ENCODE assay signal across 9 mouse cellular contexts in the genomic region with DNA sequence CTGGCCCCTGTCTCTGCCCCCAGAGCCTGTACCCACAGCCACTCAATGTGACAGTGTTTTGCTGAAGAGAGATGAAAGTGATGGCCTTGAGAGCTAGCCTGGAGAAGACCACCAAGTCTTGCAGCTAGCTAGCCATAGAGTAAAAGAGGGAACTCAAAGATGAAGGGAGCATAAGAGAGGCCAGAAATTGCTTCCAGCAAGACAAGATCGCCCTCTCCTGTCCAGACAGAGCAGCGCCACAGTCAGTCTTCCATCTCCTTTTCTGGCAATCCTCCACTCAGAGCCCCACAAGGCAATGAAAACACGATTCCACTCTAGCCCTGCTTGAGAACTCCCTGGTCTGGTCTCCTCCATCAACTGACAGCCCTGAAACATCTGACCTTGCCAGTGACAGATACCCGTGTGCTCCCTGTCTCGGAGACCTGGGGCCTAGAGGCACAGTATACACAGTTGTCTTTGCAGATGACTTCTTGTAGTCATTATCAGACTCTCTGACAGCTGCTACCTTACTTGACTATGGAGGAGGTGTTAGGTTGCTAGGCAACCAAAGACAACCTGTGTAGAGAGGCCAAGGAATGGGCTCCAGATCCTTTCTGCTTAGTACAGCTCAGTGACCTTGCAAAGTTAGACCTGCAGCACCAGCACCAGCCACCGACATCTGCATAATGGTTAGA. TPM values are rescaled to one million over a fixed set of nuclear protein-coding genes. Genes with fewer than 3 reads are reported as not detected.
DNase-seq lines count a peak whose midpoint lies in the region; ATAC-seq and TF ChIP-seq lines count a peak whose summit lies in the region.
"Had no signal": no experiment of that assay in that cellular context is flagged by ENCODE, and none has a peak within 500 bp of the region (broad histone marks: within the 10 kb centered on the region; RNA-seq: fewer than 3 reads in every experiment).

No protein-coding gene starts in this region.

- no peak overlapping the region for H3K4me3 ChIP-seq in forebrain, embryonic 11.5 days (ENCODE audit: low read depth, low read length)
- no peak overlapping the region for H3K4me3 ChIP-seq in forebrain, embryonic 10.5 days
- no peak overlapping the region for H3K4me3 ChIP-seq in bone marrow macrophage, adult 2 months (ENCODE audit: insufficient read depth, low read length)
- H3K4me3 ChIP-seq in forebrain, embryonic 15.5 days = no peak overlapping the region
- H3K4me3 ChIP-seq in kidney, embryonic 14.5 days (ENCODE audit: low read length) = no peak overlapping the region
- H3K4me3 ChIP-seq in liver, embryonic 14.5 days (ENCODE audit: insufficient read depth in 1 of 2, low read depth in 2 of 2, low read length in 2 of 2) = no peak overlapping the region

- H3K36me3 ChIP-seq in forebrain, embryonic 11.5 days (ENCODE audit: control insufficient read depth, insufficient read depth, low read length) = no peaks in the 10 kb centered on the region
- H3K36me3 ChIP-seq in forebrain, embryonic 10.5 days (replicated peaks) = no peaks in the 10 kb centered on the region
- no peaks in the 10 kb centered on the region for H3K36me3 ChIP-seq in forebrain, embryonic 15.5 days
- H3K36me3 ChIP-seq in kidney, embryonic 14.5 days (ENCODE audit: control insufficient read depth, insufficient read depth, low read length) = no peaks in the 10 kb centered on the region
- H3K36me3 ChIP-seq in liver, embryonic 14.5 days (replicated peaks; ENCODE audit: control insufficient read depth, insufficient read depth, low read depth) = no peaks in the 10 kb centered on the region
- H3K36me3 ChIP-seq: G1E had no signal

- no peaks in the 10 kb centered on the region for H3K4me1 ChIP-seq in forebrain, embryonic 11.5 days (replicated peaks; ENCODE audit: control insufficient read depth, insufficient read depth, low read length)
- H3K4me1 ChIP-seq in forebrain, embryonic 10.5 days = no peaks in the 10 kb centered on the region
- no peaks in the 10 kb centered on the region for H3K4me1 ChIP-seq in bone marrow macrophage, adult 2 months (ENCODE audit: control insufficient read depth, insufficient read depth, low read length)
- 0 out of 2 replicates have a peak, but pooled peaks cover 3% of the 10 kb centered on the region for H3K4me1 ChIP-seq in forebrain, embryonic 15.5 days
- H3K4me1 ChIP-seq in kidney, embryonic 14.5 days (ENCODE audit: control insufficient read depth, insufficient read depth, low read length) = no peaks in the 10 kb centered on the region
- H3K4me1 ChIP-seq in liver, embryonic 14.5 days (replicated peaks; ENCODE audit: control insufficient read depth in 2 of 2, insufficient read depth in 2 of 2, low read length in 1 of 2) = no peaks in the 10 kb centered on the region

- H3K27ac ChIP-seq in forebrain, embryonic 11.5 days (ENCODE audit: low read depth, low read length) = no peak overlapping the region
- no peak overlapping the region for H3K27ac ChIP-seq in forebrain, embryonic 10.5 days
- no peak overlapping the region for H3K27ac ChIP-seq in bone marrow macrophage, adult 2 months (ENCODE audit: insufficient read depth, low read depth, low read length)
- H3K27ac ChIP-seq in forebrain, embryonic 15.5 days (replicated peaks) = no peak overlapping the region
- no peak overlapping the region for H3K27ac ChIP-seq in kidney, embryonic 14.5 days (ENCODE audit: low read depth, low read length)
- no peak overlapping the region for H3K27ac ChIP-seq in liver, embryonic 14.5 days

- no peak overlapping the region for H3K9ac ChIP-seq in forebrain, embryonic 11.5 days (ENCODE audit: low read length)
- no peak overlapping the region for H3K9ac ChIP-seq in forebrain, embryonic 15.5 days (replicated peaks)
- H3K9ac ChIP-seq in kidney, embryonic 14.5 days (ENCODE audit: low read depth, low read length) = no peak overlapping the region
- H3K9ac ChIP-seq in liver, embryonic 14.5 days (replicated peaks) = no peak overlapping the region

- DNase-seq in forebrain, embryonic 11.5 days (ENCODE audit: low spot score) = peak; percentile 55
- DNase-seq in forebrain, embryonic 10.5 days (ENCODE audit: extremely low spot score, low spot score) = no peak
- DNase-seq in liver, embryonic 14.5 days (ENCODE audit: low read depth in 3 of 3, low spot score in 3 of 3) = no peak
- peak; percentile 74 for DNase-seq in retina, postnatal 1 day
- no peak for DNase-seq in ovary, postnatal 36 days (ENCODE audit: low spot score)

- H3K4me2 ChIP-seq in forebrain, embryonic 11.5 days (ENCODE audit: low read depth, low read length, severe bottlenecking) = no peak overlapping the region
- H3K4me2 ChIP-seq in forebrain, embryonic 15.5 days (replicated peaks) = no peak overlapping the region
- H3K4me2 ChIP-seq in kidney, embryonic 14.5 days (replicated peaks; ENCODE audit: low read depth, low read length) = no peak overlapping the region
- H3K4me2 ChIP-seq in liver, embryonic 14.5 days (ENCODE audit: low read depth) = no peak overlapping the region

- no peaks in the 10 kb centered on the region for H3K27me3 ChIP-seq in forebrain, embryonic 11.5 days (ENCODE audit: control insufficient read depth, insufficient read depth, low read length)
- no peaks in the 10 kb centered on the region for H3K27me3 ChIP-seq in forebrain, embryonic 10.5 days (ENCODE audit: poor library complexity, severe bottlenecking)
- H3K27me3 ChIP-seq in forebrain, embryonic 15.5 days = no peaks in the 10 kb centered on the region
- H3K27me3 ChIP-seq in kidney, embryonic 14.5 days (ENCODE audit: control insufficient read depth, insufficient read depth, low read length) = no peaks in the 10 kb centered on the region
- H3K27me3 ChIP-seq in liver, embryonic 14.5 days (ENCODE audit: control insufficient read depth, insufficient read depth, low read length) = no peaks in the 10 kb centered on the region

- WGBS in forebrain, embryonic 11.5 days = 44% methylated on average over 6 of the region's 6 CpGs
- WGBS in forebrain, embryonic 10.5 days = 51% methylated on average over 6 of the region's 6 CpGs
- WGBS in forebrain, embryonic 15.5 days = 40% methylated on average over 6 of the region's 6 CpGs
- WGBS in kidney, embryonic 14.5 days = 45% methylated on average over 6 of the region's 6 CpGs
- WGBS in liver, embryonic 14.5 days (ENCODE audit: insufficient replicate concordance) = 33% methylated on average over 6 of the region's 6 CpGs

- ATAC-seq in forebrain, embryonic 11.5 days (replicated peaks; ENCODE audit: low FRiP score) = peak; percentile 66
- peak; percentile 81 for ATAC-seq in forebrain, embryonic 15.5 days (replicated peaks)
- ATAC-seq in kidney, embryonic 14.5 days (ENCODE audit: low FRiP score, low TSS enrichment) = peak; percentile 28; the same call in 1 of the 2 replicates
- ATAC-seq in liver, embryonic 14.5 days (ENCODE audit: insufficient read depth) = no peak

- no peaks in the 10 kb centered on the region for H3K9me3 ChIP-seq in forebrain, embryonic 11.5 days (ENCODE audit: control insufficient read depth, low read length)
- no peaks in the 10 kb centered on the region for H3K9me3 ChIP-seq in forebrain, embryonic 10.5 days
- no peaks in the 10 kb centered on the region for H3K9me3 ChIP-seq in forebrain, embryonic 15.5 days
- H3K9me3 ChIP-seq in kidney, embryonic 14.5 days (ENCODE audit: control insufficient read depth, low read length) = no peaks in the 10 kb centered on the region
- H3K9me3 ChIP-seq in liver, embryonic 14.5 days (ENCODE audit: control insufficient read depth, low read length) = no peaks in the 10 kb centered on the region
- H3K9me3 ChIP-seq: G1E had no signal

- TF ChIP-seq CTCF in bone marrow macrophage, adult 2 months (IDR thresholded peaks at IDR 0.05; ENCODE audit: low read depth, low read length) = peak; percentile 27; the same call in 1 of the 2 replicates
- TF ChIP-seq CTCF in liver, embryonic 14.5 days (IDR thresholded peaks at IDR 0.05; ENCODE audit: low read depth) = peak; percentile 46

- no peak for TF ChIP-seq POLR2A in bone marrow macrophage, adult 2 months (IDR thresholded peaks at IDR 0.05; ENCODE audit: borderline replicate concordance, low read depth, low read length)

- no peak for TF ChIP-seq EP300 in liver, embryonic 14.5 days (IDR thresholded peaks at IDR 0.05; ENCODE audit: low read depth)

RNA-seq across cellular contexts. Expression of gene Kcna10, which starts 5.5 kb away (rescaled TPM):
- not detected in 2 replicates for polyA plus RNA-seq in forebrain, embryonic 11.5 days (2014; fragmentation: Nextera tagmentation; extraction: Ambion mirVana)
- polyA plus RNA-seq in forebrain, embryonic 10.5 days (2016; fragmentation: Nextera tagmentation; extraction: Ambion mirVana) = not detected in 2 replicates
- polyA plus RNA-seq in bone marrow macrophage, adult 2 months (2012; ENCODE audit: insufficient read depth, insufficient read length, missing spikeins) = not detected in 2 replicates
- polyA plus RNA-seq in forebrain, embryonic 15.5 days (2015; fragmentation: Nextera tagmentation; extraction: Ambion mirVana) = not detected in 2 replicates
- not detected in 2 replicates for polyA plus RNA-seq in kidney, embryonic 14.5 days (2014; fragmentation: Nextera tagmentation; extraction: Ambion mirVana)
- not detected in 2 replicates for polyA plus RNA-seq in liver, embryonic 14.5 days (2012; rRNA removed)
- polyA plus RNA-seq in liver, embryonic 14.5 days (2014; fragmentation: Nextera tagmentation; extraction: Ambion mirVana) = not detected in 2 replicates
- polyA plus RNA-seq: G1E had no signal

RNA-seq across cellular contexts. Expression of gene Cym, which starts 33.2 kb away (rescaled TPM):
- polyA plus RNA-seq in forebrain, embryonic 11.5 days (2014; fragmentation: Nextera tagmentation; extraction: Ambion mirVana) = not detected in 2 replicates
- not detected in 2 replicates for polyA plus RNA-seq in forebrain, embryonic 10.5 days (2016; fragmentation: Nextera tagmentation; extraction: Ambion mirVana)
- not detected in 2 replicates for polyA plus RNA-seq in bone marrow macrophage, adult 2 months (2012; ENCODE audit: insufficient read depth, insufficient read length, missing spikeins)
- polyA plus RNA-seq in forebrain, embryonic 15.5 days (2015; fragmentation: Nextera tagmentation; extraction: Ambion mirVana) = 0.14 TPM in 1 of 2 replicates, not detected in the other
- not detected in 2 replicates for polyA plus RNA-seq in kidney, embryonic 14.5 days (2014; fragmentation: Nextera tagmentation; extraction: Ambion mirVana)
- polyA plus RNA-seq in liver, embryonic 14.5 days (2012; rRNA removed) = 0.05 and 0.08 TPM in 2 replicates
- polyA plus RNA-seq in liver, embryonic 14.5 days (2014; fragmentation: Nextera tagmentation; extraction: Ambion mirVana) = 0.20 TPM in 1 of 2 replicates, not detected in the other
- polyA plus RNA-seq: G1E had no signal

RNA-seq across cellular contexts. Expression of gene A630076J17Rik, which starts 42.1 kb away (rescaled TPM):
- not detected in 2 replicates for polyA plus RNA-seq in forebrain, embryonic 11.5 days (2014; fragmentation: Nextera tagmentation; extraction: Ambion mirVana)
- not detected in 2 replicates for polyA plus RNA-seq in forebrain, embryonic 10.5 days (2016; fragmentation: Nextera tagmentation; extraction: Ambion mirVana)
- not detected in 2 replicates for polyA plus RNA-seq in bone marrow macrophage, adult 2 months (2012; ENCODE audit: insufficient read depth, insufficient read length, missing spikeins)
- not detected in 2 replicates for polyA plus RNA-seq in forebrain, embryonic 15.5 days (2015; fragmentation: Nextera tagmentation; extraction: Ambion mirVana)
- not detected in 2 replicates for polyA plus RNA-seq in kidney, embryonic 14.5 days (2014; fragmentation: Nextera tagmentation; extraction: Ambion mirVana)
- polyA plus RNA-seq in liver, embryonic 14.5 days (2012; rRNA removed) = not detected in 2 replicates
- polyA plus RNA-seq in liver, embryonic 14.5 days (2014; fragmentation: Nextera tagmentation; extraction: Ambion mirVana) = 0.10 TPM in 1 of 2 replicates, not detected in the other
- polyA plus RNA-seq: G1E had no signal

RNA-seq across cellular contexts. Expression of gene Prok1, which starts 51.1 kb away (rescaled TPM):
- polyA plus RNA-seq in forebrain, embryonic 11.5 days (2014; fragmentation: Nextera tagmentation; extraction: Ambion mirVana) = 0.11 TPM in 1 of 2 replicates, not detected in the other
- not detected in 2 replicates for polyA plus RNA-seq in forebrain, embryonic 10.5 days (2016; fragmentation: Nextera tagmentation; extraction: Ambion mirVana)
- not detected in 2 replicates for polyA plus RNA-seq in bone marrow macrophage, adult 2 months (2012; ENCODE audit: insufficient read depth, insufficient read length, missing spikeins)
- polyA plus RNA-seq in forebrain, embryonic 15.5 days (2015; fragmentation: Nextera tagmentation; extraction: Ambion mirVana) = 0.08 TPM in 1 of 2 replicates, not detected in the other
- polyA plus RNA-seq in kidney, embryonic 14.5 days (2014; fragmentation: Nextera tagmentation; extraction: Ambion mirVana) = 0.09 TPM in 1 of 2 replicates, not detected in the other
- polyA plus RNA-seq in liver, embryonic 14.5 days (2012; rRNA removed) = 0.01 and 0.03 TPM in 2 replicates
- not detected in 2 replicates for polyA plus RNA-seq in liver, embryonic 14.5 days (2014; fragmentation: Nextera tagmentation; extraction: Ambion mirVana)

Comparison
In these comparisons a context has a peak if more than half of its experiments do, and no peak if none do; other contexts are left out.
1. DNase-seq: peak in forebrain, embryonic 11.5 days (single experiment) and retina, postnatal 1 day (single experiment); none in forebrain, embryonic 10.5 days (single experiment), liver, embryonic 14.5 days (0 of 3) and ovary, postnatal 36 days (single experiment).